15 mouse cellular contexts compared by ENCODE assay signal in genomic region chrX:70897110-70897721, GRCm38 (mm10).
DNase-seq lines count a peak whose midpoint lies in the region; ATAC-seq and TF ChIP-seq lines count a peak whose summit lies in the region.
"Had no signal": no experiment of that assay in that cellular context is flagged by ENCODE, and none has a peak within 500 bp of the region (broad histone marks: within the 10 kb centered on the region; RNA-seq: fewer than 3 reads in every experiment).

No protein-coding gene starts in this region.

- TF ChIP-seq EP300 in lung, postnatal 0 days (IDR thresholded peaks at IDR 0.05), result 0 out of 2 replicates have a peak, but pooled peaks have one; percentile 3

- 34% methylated on average over 2 of the region's 2 CpGs for WGBS in heart, embryonic 14.5 days
- whole genome bisulfite sequencing in lung, postnatal 0 days, result 35% methylated on average over 2 of the region's 2 CpGs

- TF ChIP-seq POLR2A in brain, embryonic 14.5 days (IDR thresholded peaks at IDR 0.05; ENCODE audit: borderline replicate concordance, extremely low read depth, insufficient read depth, insufficient read length, poor library complexity, severe bottlenecking), result no peak

- TF ChIP-seq CTCF in brain, embryonic 14.5 days (IDR thresholded peaks at IDR 0.05; ENCODE audit: borderline replicate concordance, extremely low read depth, insufficient read depth, insufficient read length), result no peak
- TF ChIP-seq CTCF in lung, postnatal 0 days (IDR thresholded peaks at IDR 0.05), result no peak

- no peak overlapping the region for H3K4me3 ChIP-seq in heart, embryonic 14.5 days (ENCODE audit: control insufficient read depth in 1 of 2, insufficient read depth in 1 of 2, low read depth in 1 of 2, low read length in 2 of 2)
- H3K4me3 ChIP-seq in lung, postnatal 0 days (ENCODE audit: low read depth, low read length), result no peak overlapping the region
- H3K4me3 ChIP-seq: forebrain, embryonic 10.5 days; gastrocnemius, adult 2 months; hindbrain, embryonic 15.5 days had no signal

- H3K27ac ChIP-seq in heart, embryonic 14.5 days (replicated peaks in 1 of 2; ENCODE audit: control insufficient read depth in 1 of 2, insufficient read depth in 1 of 2, low read depth in 2 of 2, low read length in 2 of 2), result peak overlapping the region; percentile 62 to 63
- H3K27ac ChIP-seq in lung, postnatal 0 days (ENCODE audit: low read length), result no peak overlapping the region
- H3K27ac ChIP-seq: forebrain, embryonic 10.5 days; gastrocnemius, adult 2 months; hindbrain, embryonic 15.5 days had no signal

- 0 out of 2 replicates have a peak, but pooled peaks have one; percentile 43 for ATAC-seq in heart, embryonic 14.5 days (ENCODE audit: insufficient number of reproducible peaks, insufficient read depth, low FRiP score, low read depth)
- ATAC-seq in lung, postnatal 0 days, result peak; percentile 89
- ATAC-seq: Patski had no signal

- H3K9me3 ChIP-seq in heart, embryonic 14.5 days (ENCODE audit: control insufficient read depth, low read length), result no peaks in the 10 kb centered on the region
- no peaks in the 10 kb centered on the region for H3K9me3 ChIP-seq in lung, postnatal 0 days (ENCODE audit: low read length)
- H3K9me3 ChIP-seq: forebrain, embryonic 10.5 days; hindbrain, embryonic 15.5 days had no signal

- peaks cover 0 to 7% of the 10 kb centered on the region in 2 experiments; a peak in 2 of 4 replicates for H3K4me1 ChIP-seq in heart, embryonic 14.5 days (ENCODE audit: control insufficient read depth in 2 of 2, insufficient read depth in 2 of 2, low read length in 2 of 2)
- no peaks in the 10 kb centered on the region for H3K4me1 ChIP-seq in lung, postnatal 0 days (ENCODE audit: insufficient read depth, low read depth, low read length)
- H3K4me1 ChIP-seq: forebrain, embryonic 10.5 days; hindbrain, embryonic 15.5 days had no signal

- H3K9ac ChIP-seq in heart, embryonic 14.5 days (ENCODE audit: low read length), result no peak overlapping the region
- no peak overlapping the region for H3K9ac ChIP-seq in lung, postnatal 0 days (replicated peaks; ENCODE audit: low read depth)
- H3K9ac ChIP-seq: hindbrain, embryonic 15.5 days had no signal

- H3K4me2 ChIP-seq in heart, embryonic 14.5 days (ENCODE audit: low read length), result no peak overlapping the region
- H3K4me2 ChIP-seq in lung, postnatal 0 days (replicated peaks; ENCODE audit: low read depth, low read length), result no peak overlapping the region
- H3K4me2 ChIP-seq: hindbrain, embryonic 15.5 days had no signal

- H3K36me3 ChIP-seq in heart, embryonic 14.5 days (ENCODE audit: control insufficient read depth, insufficient read depth, low read length), result no peaks in the 10 kb centered on the region
- no peaks in the 10 kb centered on the region for H3K36me3 ChIP-seq in lung, postnatal 0 days (ENCODE audit: insufficient read depth, low read length)
- H3K36me3 ChIP-seq: forebrain, embryonic 10.5 days; hindbrain, embryonic 15.5 days had no signal

- H3K27me3 ChIP-seq in heart, embryonic 14.5 days (ENCODE audit: control insufficient read depth, insufficient read depth, low read length), result no peaks in the 10 kb centered on the region
- H3K27me3 ChIP-seq in lung, postnatal 0 days (replicated peaks; ENCODE audit: insufficient read depth, low read length), result no peaks in the 10 kb centered on the region
- H3K27me3 ChIP-seq: hindbrain, embryonic 15.5 days had no signal

- peak; percentile 13 for DNase-seq in kidney, adult 9 months
- DNase-seq in kidney, postnatal 25 days, result no peak
- peak; percentile 15 for DNase-seq in brain, embryonic 14.5 days (ENCODE audit: low read depth)
- DNase-seq in lung, postnatal 0 days (ENCODE audit: low spot score), result peak; percentile 62
- DNase-seq in spleen, adult 18-20 months, result no peak
- DNase-seq in T-cell, adult 2 months (ENCODE audit: low spot score), result no peak
- DNase-seq in liver, result no peak
- DNase-seq: adrenal gland, postnatal 14 days; cerebellum, adult 18-20 months; gastrocnemius, adult 2 months; thymus, adult 18-20 months had no signal

Comparison
In these comparisons a context has a peak if more than half of its experiments do, and no peak if none do; other contexts are left out.
1. DNase-seq: peak in kidney, adult 9 months (single experiment), brain, embryonic 14.5 days (single experiment) and lung, postnatal 0 days (single experiment); none in kidney, postnatal 25 days (0 of 2), spleen, adult 18-20 months (0 of 2), T-cell, adult 2 months (single experiment) and liver (single experiment).